Mouse (Mus musculus) embryonic facial prominence, embryonic 12.5 days (tissue): ENCODE results near the gene Adamts20. TPM values are rescaled to one million over a fixed set of nuclear protein-coding genes. Genes with fewer than 3 reads are reported as not detected.
A peak's percentile ranks its signal among the peaks of the same experiment; 100 is the strongest.

Experiments used
- ATAC-seq: fragments of 200-750 bp; cut with Nextera tagmentation; 2 replicates; pipeline ENCODE4 v1.8.0; 2017; ENCODE audit not compliant: insufficient number of reproducible peaks, insufficient read depth, low FRiP score, low TSS enrichment
- H3K27ac ChIP-seq: fragments of 300-500 bp; sonication (generic); 2 replicates; pipeline ENCODE4 v1.5.1; 2016; ENCODE audit warnings: mild to moderate bottlenecking
- H3K27me3 ChIP-seq: fragments of 300-500 bp; sonication (generic); 2 replicates; pipeline ENCODE4 v1.6.1; 2016; ENCODE audit warnings: mild to moderate bottlenecking, moderate library complexity
- H3K36me3 ChIP-seq: fragments of 300-500 bp; sonication (generic); 2 replicates; pipeline ENCODE4 v1.6.1; 2016; ENCODE audit warnings: mild to moderate bottlenecking
- H3K4me1 ChIP-seq: fragments of 300-500 bp; sonication (generic); 2 replicates; pipeline ENCODE4 v1.6.1; 2016
- H3K4me2 ChIP-seq: fragments of 300-500 bp; sonication (generic); replicated peaks from 2 replicates; pipeline ENCODE4 v1.6.1; 2016; ENCODE audit warnings: mild to moderate bottlenecking, moderate library complexity
- H3K4me3 ChIP-seq: fragments of 300-500 bp; sonication (generic); 2 replicates; pipeline ENCODE4 v1.5.1; 2016; ENCODE audit warnings: mild to moderate bottlenecking
- H3K9ac ChIP-seq: fragments of 300-500 bp; sonication (generic); 2 replicates; pipeline ENCODE4 v1.6.1; 2016; ENCODE audit warnings: mild to moderate bottlenecking, moderate library complexity
- H3K9me3 ChIP-seq: fragments of 300-500 bp; sonication (generic); 2 replicates; pipeline ENCODE4 v1.6.1; 2016; ENCODE audit warnings: mild to moderate bottlenecking, moderate library complexity
- WGBS: fragments of 180-500 bp; shearing (Covaris S2); methylation state at CpG from one replicate; pipeline ENCODE4 v1.1.7; 2016; 5-methylcytosine and 5-hydroxymethylcytosine counted together
- polyA plus RNA-seq: library from polyadenylated mRNA; unstranded; fragments of >200 nt; fragmentation: Nextera tagmentation; extraction: Ambion mirVana; gene quantifications from 2 replicates; pipeline ENCODE4 v1.2.1, GENCODE M21; 2016

Gene Adamts20
- polyA plus RNA-seq, 1 experiment from 2014 or later = 11.7 TPM

DNA sequence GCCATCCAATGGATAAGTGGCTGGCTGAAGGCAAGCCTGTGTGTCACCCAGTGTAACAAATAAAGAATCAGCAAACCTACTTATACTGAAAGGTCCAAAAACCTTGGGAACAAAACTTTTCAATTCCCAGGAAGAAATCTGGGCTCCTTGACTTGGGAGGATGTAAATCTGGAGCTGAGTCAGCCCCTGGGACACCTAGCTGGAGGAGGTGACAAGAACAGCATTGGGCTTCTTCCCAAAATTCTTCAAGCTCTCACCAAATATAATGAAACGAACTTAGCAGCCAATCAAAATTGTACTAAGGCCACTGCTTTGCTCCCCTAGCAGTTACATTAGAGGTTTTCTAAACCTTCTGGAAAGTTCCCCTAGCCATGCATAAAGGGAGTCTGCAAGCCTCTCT, 223.1 kb downstream of the Adamts20 start:
- Histone ChIP-seq H3K27me3 (no peaks in the 10 kb centered on the region), H3K4me2 (no peak overlapping the region), H3K36me3 (no peaks in the 10 kb centered on the region), H3K4me3 (no peak overlapping the region), H3K9me3 (no peaks in the 10 kb centered on the region), H3K27ac (no peak overlapping the region), H3K9ac (no peak overlapping the region), H3K4me1 (no peaks in the 10 kb centered on the region)
- ATAC-seq = no peak
- WGBS = 86% methylated on average over 1 of the region's 1 CpGs

DNA sequence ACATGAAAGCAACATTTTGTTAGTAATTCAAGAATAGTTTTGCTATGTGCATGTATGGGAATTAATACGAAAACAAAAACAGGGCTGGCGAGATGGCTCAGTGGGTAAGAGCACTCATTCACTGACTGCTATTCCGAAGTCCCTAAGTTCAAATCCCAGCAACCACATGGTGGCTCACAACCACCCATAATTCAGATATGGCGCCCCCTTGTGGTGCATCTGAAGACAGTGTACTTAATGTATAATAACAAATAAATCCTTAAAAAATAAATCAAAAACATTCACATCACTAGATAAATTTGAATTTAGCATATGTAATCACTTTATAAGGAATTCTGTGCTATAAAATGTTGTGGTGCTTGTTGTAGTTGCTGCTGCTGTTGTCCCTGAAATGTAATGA, 225.6 kb downstream of the Adamts20 start:
- ATAC-seq = no peak

DNA sequence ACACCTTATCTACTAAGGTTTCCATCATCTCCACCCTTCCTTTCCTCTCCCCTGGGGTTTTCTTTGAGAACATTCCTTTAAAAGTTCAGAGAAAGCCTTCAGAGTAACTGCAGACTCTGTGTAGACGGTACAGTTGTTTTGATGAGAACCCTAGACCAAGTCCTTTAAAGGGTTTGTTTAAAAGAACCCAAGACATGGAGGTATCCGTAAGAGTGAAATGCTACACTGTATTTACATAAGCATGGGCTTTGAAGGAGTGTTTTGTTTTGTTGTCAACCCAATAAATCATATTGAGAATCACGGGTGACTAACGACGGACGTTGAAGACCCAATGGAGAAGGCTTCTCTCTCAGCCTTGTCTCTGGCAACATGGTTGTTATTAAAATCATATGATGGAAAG, 226.1 kb downstream of the Adamts20 start:
- ATAC-seq = no peak
- Histone ChIP-seq H3K9ac (no peak overlapping the region), H3K4me3 (no peak overlapping the region), H3K36me3 (no peaks in the 10 kb centered on the region), H3K4me1 (no peaks in the 10 kb centered on the region), H3K4me2 (no peak overlapping the region), H3K9me3 (no peaks in the 10 kb centered on the region), H3K27me3 (no peaks in the 10 kb centered on the region), H3K27ac (peak overlapping the region; percentile 23; the same call in 1 of the 2 replicates)
- WGBS = 69% methylated on average over 6 of the region's 6 CpGs

More for the DNA sequence above, 225.6 kb downstream of the Adamts20 start:
- Histone ChIP-seq H3K4me2 (no peak overlapping the region), H3K9me3 (no peaks in the 10 kb centered on the region), H3K27me3 (no peaks in the 10 kb centered on the region), H3K4me3 (no peak overlapping the region), H3K9ac (no peak overlapping the region), H3K36me3 (no peaks in the 10 kb centered on the region), H3K4me1 (no peaks in the 10 kb centered on the region), H3K27ac (no peak overlapping the region)
- WGBS = 79% methylated on average over 4 of the region's 4 CpGs

DNA sequence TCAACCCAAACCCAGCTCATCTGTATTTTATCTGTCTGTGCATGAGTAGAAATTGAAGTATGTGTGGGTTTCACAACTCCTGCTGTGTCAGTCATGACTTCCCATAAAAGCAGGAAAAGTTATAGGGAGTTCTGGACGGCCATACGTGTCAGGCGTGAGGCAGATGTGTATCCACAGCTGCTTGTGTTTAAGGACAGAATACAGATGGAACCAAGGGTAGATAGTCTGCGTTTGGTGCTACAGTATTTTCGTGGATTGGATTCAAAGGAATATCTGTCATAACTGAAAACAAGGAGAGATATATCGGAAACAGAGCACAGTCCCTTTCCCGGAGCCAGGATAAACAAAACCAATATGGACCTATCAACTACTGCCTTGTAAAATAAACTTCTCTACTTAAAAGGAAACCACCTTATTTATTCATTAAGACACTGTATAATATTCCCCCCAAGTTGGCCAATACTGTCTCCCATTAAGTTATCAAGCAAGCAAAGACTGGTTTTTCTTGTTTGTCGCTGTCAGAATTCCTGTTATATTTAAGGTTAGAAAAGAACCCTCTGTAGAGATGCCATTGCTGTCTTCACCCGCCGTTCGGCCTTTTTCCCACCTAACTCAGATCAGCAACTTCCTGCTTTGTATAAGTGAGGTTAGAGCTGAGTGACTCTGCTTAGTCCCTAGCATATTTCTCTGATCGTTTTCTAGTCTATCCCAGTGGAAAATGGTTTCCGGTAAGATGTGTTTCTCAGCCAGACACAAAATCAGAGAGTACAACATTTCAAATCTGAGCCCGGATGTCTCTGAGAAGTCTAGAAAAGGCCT, 227.0 kb downstream of the Adamts20 start:
- H3K27me3 ChIP-seq = no peaks in the 10 kb centered on the region
- peak overlapping the region; percentile 41; the same call in 1 of the 2 replicates for H3K27ac ChIP-seq
- no peak for ATAC-seq
- no peaks in the 10 kb centered on the region for H3K9me3 ChIP-seq
- H3K4me2 ChIP-seq = no peak overlapping the region
- no peak overlapping the region for H3K4me3 ChIP-seq
- H3K9ac ChIP-seq = no peak overlapping the region
- 63% methylated on average over 14 of the region's 14 CpGs for WGBS
- H3K36me3 ChIP-seq = no peaks in the 10 kb centered on the region
- H3K4me1 ChIP-seq = no peaks in the 10 kb centered on the region

DNA sequence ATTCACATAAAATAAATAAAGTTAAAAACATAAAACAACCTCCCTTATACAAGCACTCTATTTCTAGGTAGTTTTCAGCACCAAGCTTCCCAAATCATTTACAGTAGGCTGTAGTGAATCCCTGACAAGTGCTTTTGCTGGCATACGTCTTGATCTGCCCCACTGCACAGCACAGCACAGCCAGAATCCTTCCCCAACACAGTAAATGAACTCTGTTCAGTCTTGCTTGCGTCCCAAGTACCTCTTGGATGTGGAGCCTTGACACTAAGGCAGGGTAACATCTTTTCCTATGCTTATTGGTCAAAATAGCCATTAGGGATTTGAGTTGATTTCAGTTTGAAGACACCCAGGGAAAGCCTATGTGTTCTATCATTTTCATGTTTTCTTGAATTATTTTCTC, 228.5 kb downstream of the Adamts20 start:
- Histone ChIP-seq H3K4me3 (no peak overlapping the region), H3K36me3 (no peaks in the 10 kb centered on the region), H3K4me2 (no peak overlapping the region), H3K4me1 (no peaks in the 10 kb centered on the region), H3K27me3 (no peaks in the 10 kb centered on the region), H3K27ac (no peak overlapping the region), H3K9me3 (no peaks in the 10 kb centered on the region), H3K9ac (no peak overlapping the region)
- WGBS = 88% methylated on average over 2 of the region's 2 CpGs
- ATAC-seq = no peak

DNA sequence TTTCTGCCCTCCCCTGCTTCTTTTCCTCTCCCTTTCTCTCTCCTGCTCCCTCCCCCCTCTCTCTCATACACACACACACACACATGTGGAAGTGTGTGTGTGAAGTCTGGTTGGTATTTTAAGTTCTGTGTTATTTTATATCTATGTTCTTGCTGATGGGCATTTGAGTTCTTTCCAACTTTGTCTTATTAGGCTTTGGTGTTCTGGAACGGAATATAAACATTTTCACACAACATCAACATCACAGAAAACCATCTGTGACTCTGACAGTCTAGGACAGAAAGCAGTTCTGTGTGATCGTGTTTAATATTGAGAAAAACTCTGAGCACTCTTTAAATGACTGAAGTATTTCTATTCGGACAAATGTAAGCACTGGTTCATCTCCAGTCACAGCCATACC, 229.1 kb downstream of the Adamts20 start:
- no peak overlapping the region for H3K9ac ChIP-seq
- no peak for ATAC-seq
- no peak overlapping the region for H3K4me2 ChIP-seq
- H3K27ac ChIP-seq = no peak overlapping the region
- H3K4me1 ChIP-seq = no peaks in the 10 kb centered on the region; the same call in 1 of the 2 replicates
- WGBS = 79% methylated on average over 3 of the region's 3 CpGs
- H3K36me3 ChIP-seq = no peaks in the 10 kb centered on the region
- H3K4me3 ChIP-seq = no peak overlapping the region
- H3K9me3 ChIP-seq = no peaks in the 10 kb centered on the region
- no peaks in the 10 kb centered on the region for H3K27me3 ChIP-seq

DNA sequence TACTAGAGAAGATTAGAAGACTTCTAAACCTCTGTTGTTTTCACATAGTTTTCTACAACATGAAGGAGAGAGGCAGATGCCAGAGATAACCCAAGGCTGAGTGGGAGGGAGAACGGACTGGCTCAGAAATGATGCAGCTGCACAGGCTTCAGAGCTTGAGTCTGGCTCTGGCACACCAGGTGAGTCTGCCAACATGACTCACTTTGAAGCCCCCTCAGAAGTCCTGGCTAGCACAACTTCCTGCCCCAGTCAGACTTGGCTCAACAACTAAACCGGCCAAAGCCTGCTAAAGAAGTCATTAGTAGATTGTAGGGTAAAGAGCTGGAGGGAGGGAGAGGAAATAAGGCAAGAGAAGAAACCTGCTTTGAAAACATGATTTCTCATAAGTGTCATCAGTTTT, 230.0 kb downstream of the Adamts20 start:
- Histone ChIP-seq H3K27ac (no peak overlapping the region), H3K9ac (no peak overlapping the region), H3K9me3 (no peaks in the 10 kb centered on the region), H3K4me1 (no peaks in the 10 kb centered on the region; the same call in 1 of the 2 replicates), H3K4me3 (no peak overlapping the region), H3K27me3 (no peaks in the 10 kb centered on the region), H3K36me3 (no peaks in the 10 kb centered on the region), H3K4me2 (no peak overlapping the region)
- 91% methylated on average over 2 of the region's 2 CpGs for WGBS
- ATAC-seq = no peak

DNA sequence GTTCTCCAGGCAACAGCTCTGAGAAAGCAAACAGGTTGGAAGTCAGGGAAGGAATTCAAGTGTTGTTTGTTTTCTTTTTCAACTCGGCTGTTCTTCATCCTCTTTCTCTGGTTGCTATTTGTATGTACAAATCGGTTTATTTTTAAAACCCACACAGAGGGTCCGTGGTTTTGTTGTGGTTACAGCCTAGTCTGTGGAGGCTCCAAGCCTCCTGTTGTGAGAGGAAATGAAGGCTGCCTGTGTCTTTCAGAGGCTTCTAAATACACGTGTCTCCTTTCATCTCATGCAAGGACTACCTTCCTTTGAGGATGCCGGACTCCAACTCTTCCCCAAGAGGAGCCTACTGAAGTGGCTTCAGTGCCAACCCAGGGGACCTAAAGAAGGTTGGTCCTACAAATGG, 234.0 kb downstream of the Adamts20 start:
- H3K4me3 ChIP-seq = no peak overlapping the region
- no peaks in the 10 kb centered on the region for H3K27me3 ChIP-seq
- H3K4me1 ChIP-seq = no peaks in the 10 kb centered on the region; the same call in 1 of the 2 replicates
- no peak overlapping the region for H3K4me2 ChIP-seq
- WGBS = 39% methylated on average over 5 of the region's 5 CpGs
- no peaks in the 10 kb centered on the region for H3K9me3 ChIP-seq
- H3K36me3 ChIP-seq = no peaks in the 10 kb centered on the region
- no peak for ATAC-seq
- H3K9ac ChIP-seq = no peak overlapping the region
- no peak overlapping the region for H3K27ac ChIP-seq

DNA sequence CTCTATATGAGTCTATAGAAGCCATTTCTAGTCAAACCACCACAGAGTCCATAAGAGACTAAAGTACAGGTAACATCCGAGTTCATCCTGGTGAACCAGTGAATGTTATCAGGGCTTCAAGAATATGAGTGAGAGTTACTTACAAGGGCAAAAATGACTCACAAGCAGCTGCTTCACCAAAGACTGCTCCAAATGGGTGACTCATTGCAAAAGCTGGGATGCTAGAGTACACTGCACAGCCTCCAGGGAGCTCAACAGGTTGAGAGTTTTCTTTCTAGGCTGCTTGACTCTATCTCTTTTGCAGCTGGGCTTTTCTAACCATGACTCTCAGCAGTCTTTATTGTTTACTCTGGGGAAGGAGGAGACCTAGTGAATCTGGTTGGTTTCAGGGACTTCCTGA, 237.8 kb downstream of the Adamts20 start:
- Histone ChIP-seq H3K27me3 (no peaks in the 10 kb centered on the region), H3K9me3 (no peaks in the 10 kb centered on the region), H3K4me3 (no peak overlapping the region), H3K4me2 (no peak overlapping the region), H3K36me3 (no peaks in the 10 kb centered on the region), H3K4me1 (no peaks in the 10 kb centered on the region; the same call in 1 of the 2 replicates), H3K9ac (no peak overlapping the region), H3K27ac (no peak overlapping the region)
- no peak for ATAC-seq
- 95% methylated on average over 1 of the region's 1 CpGs for WGBS

DNA sequence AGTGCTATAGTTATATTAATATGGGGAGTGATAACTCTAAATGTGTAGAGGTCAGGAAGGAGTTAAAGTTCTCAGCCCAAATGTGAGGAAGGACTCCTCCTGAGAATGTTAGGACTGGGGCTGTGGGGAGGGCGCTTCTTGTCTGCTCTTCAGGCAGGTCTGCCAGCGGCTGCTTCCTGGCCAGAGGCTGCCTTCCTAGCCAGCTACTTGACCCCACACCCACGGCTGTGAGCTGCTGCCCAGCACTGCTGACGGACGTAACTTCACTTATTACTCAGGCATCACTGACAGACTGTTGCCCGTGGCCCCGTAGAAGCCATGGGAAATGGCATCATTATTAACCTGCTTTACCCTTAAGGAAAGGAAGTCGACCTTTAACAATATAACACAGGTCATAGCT, 242.1 kb downstream of the Adamts20 start:
- no peaks in the 10 kb centered on the region for H3K27me3 ChIP-seq
- no peak overlapping the region for H3K4me2 ChIP-seq
- no peaks in the 10 kb centered on the region for H3K9me3 ChIP-seq
- H3K4me3 ChIP-seq = no peak overlapping the region
- no peaks in the 10 kb centered on the region for H3K4me1 ChIP-seq
- 17% methylated on average over 8 of the region's 8 CpGs for whole genome bisulfite sequencing
- H3K9ac ChIP-seq = no peak overlapping the region
- no peaks in the 10 kb centered on the region for H3K36me3 ChIP-seq
- no peak for ATAC-seq
- no peak overlapping the region for H3K27ac ChIP-seq

DNA sequence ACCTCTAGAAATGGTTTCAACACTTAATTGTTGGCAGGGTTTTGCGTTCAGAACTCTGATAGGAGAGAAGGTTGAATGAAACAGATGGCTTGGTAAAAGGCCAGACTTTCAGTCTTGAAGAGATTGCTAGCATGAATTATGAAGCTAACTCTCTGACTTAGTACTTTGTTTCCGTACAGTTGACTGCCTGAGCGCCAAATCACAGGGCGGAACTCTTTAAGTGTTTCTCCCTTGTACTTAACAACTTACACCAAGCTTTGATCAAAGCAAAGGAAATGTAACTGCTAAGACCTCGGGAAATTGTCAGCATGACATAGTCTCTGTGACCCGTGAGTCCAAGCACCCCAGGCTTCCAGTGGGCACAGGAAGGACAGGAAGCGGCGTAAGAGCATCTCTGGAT, 244.5 kb downstream of the Adamts20 start:
- Histone ChIP-seq H3K4me2 (no peak overlapping the region), H3K36me3 (no peaks in the 10 kb centered on the region), H3K27me3 (no peaks in the 10 kb centered on the region), H3K9ac (no peak overlapping the region), H3K9me3 (no peaks in the 10 kb centered on the region), H3K4me1 (no peaks in the 10 kb centered on the region), H3K4me3 (no peak overlapping the region), H3K27ac (no peak overlapping the region)
- 63% methylated on average over 8 of the region's 8 CpGs for WGBS
- no peak for ATAC-seq
